Mouse (Mus musculus) myocyte (in vitro differentiated cells): ENCODE measurements around the gene B3galt4.
"Not testable (repeated sequence)": the region's sequence is repeated elsewhere in the genome, so short reads cannot be mapped to it uniquely, and the experiment has no call there.

Source experiments
- CEBPB ChIP-seq: IDR thresholded peaks from 2 replicates; pipeline ENCODE4 v1.6.1; 2011; ENCODE audit warnings: mild to moderate bottlenecking, moderate library complexity; ENCODE audit not compliant: poor library complexity, insufficient read depth, severe bottlenecking
- E2F4 ChIP-seq: IDR thresholded peaks from one replicate; pipeline ENCODE4 v1.6.1; 2011; ENCODE audit warnings: mild to moderate bottlenecking, control low read depth, moderate library complexity; ENCODE audit not compliant: insufficient read depth
- MAX ChIP-seq: IDR thresholded peaks from one replicate; pipeline ENCODE4 v1.6.1; 2011; ENCODE audit warnings: low read depth, mild to moderate bottlenecking, control low read depth
- MYOD1 ChIP-seq, 3 experiments: IDR thresholded peaks; one replicate each; pipeline ENCODE4 v1.6.1; 2011; ENCODE audit warnings: control low read depth in 2 of 3, low read depth in 2 of 3, mild to moderate bottlenecking in 2 of 3, moderate library complexity in 1 of 3; ENCODE audit not compliant: insufficient read length in 2 of 3, control insufficient read depth in 1 of 3
- MYOG ChIP-seq, 3 experiments: IDR thresholded peaks; one replicate each; pipeline ENCODE4 v1.6.1; 2011; ENCODE audit warnings: control low read depth in 2 of 3, low read depth in 2 of 3, mild to moderate bottlenecking in 2 of 3; ENCODE audit not compliant: insufficient read length in 2 of 3, control insufficient read depth in 1 of 3, insufficient read depth in 1 of 3
- POLR2A ChIP-seq: IDR thresholded peaks from one replicate; pipeline ENCODE4 v1.6.1; 2011; ENCODE audit warnings: low read depth, mild to moderate bottlenecking, control low read depth, moderate library complexity; ENCODE audit not compliant: insufficient read length
- POLR2AphosphoS2 ChIP-seq: IDR thresholded peaks from one replicate; pipeline ENCODE4 v1.6.1; 2011; ENCODE audit warnings: low read depth, control low read depth; ENCODE audit not compliant: insufficient read length
- REST ChIP-seq: IDR thresholded peaks from one replicate; pipeline ENCODE4 v1.6.1; 2011; ENCODE audit warnings: mild to moderate bottlenecking, control low read depth, moderate library complexity; ENCODE audit not compliant: insufficient read depth, insufficient read length
- SRF ChIP-seq: IDR thresholded peaks from one replicate; pipeline ENCODE4 v1.6.1; 2011; ENCODE audit warnings: low read depth; ENCODE audit not compliant: control insufficient read depth, insufficient read length
- TCF12 ChIP-seq: IDR thresholded peaks from one replicate; pipeline ENCODE4 v1.6.1; 2011; ENCODE audit warnings: mild to moderate bottlenecking, control low read depth; ENCODE audit not compliant: poor library complexity, insufficient read depth, severe bottlenecking
- TCF3 ChIP-seq: IDR thresholded peaks from one replicate; pipeline ENCODE4 v1.6.1; 2011; ENCODE audit warnings: low read depth, control low read depth; ENCODE audit not compliant: insufficient read length
- USF1 ChIP-seq: IDR thresholded peaks from one replicate; pipeline ENCODE4 v1.6.1; 2011; ENCODE audit warnings: low read depth, mild to moderate bottlenecking, control low read depth, moderate library complexity

GRCm38 (mm10) chr17:33903911-33904651 lies 47.2 kb downstream of the B3galt4 start:
- TF ChIP-seq POLR2A; CEBPB; MAX; TCF12; E2F4; TCF3; MYOD1 (IDR thresholded peaks at IDR 0.05; ENCODE audit: control insufficient read depth in 1 of 3, insufficient read length in 2 of 3, low read depth in 2 of 3); USF1; MYOG (IDR thresholded peaks at IDR 0.05; ENCODE audit: control insufficient read depth in 1 of 3, insufficient read depth in 1 of 3, insufficient read length in 2 of 3, low read depth in 2 of 3); POLR2AphosphoS2; REST; SRF: not testable (repeated sequence)
